Mouse (Mus musculus) heart, postnatal 0 days (tissue): ENCODE results near the gene Wdr92.

Experiments used
- CTCF ChIP-seq: IDR thresholded peaks from 2 replicates; pipeline ENCODE4 v1.5.1; 2016; ENCODE audit warnings: antibody characterized with exemption, control low read depth, low read depth
- EP300 ChIP-seq: IDR thresholded peaks from 2 replicates; pipeline ENCODE4 v1.6.1; 2016; ENCODE audit warnings: antibody characterized with exemption, low read depth

- TF ChIP-seq CTCF: no peak
- TF ChIP-seq EP300: no peak
Observed at GRCm38 (mm10) chr11:17138306-17139033, 43.4 kb upstream of the Wdr92 start.
